Mouse (Mus musculus): ENCODE data around the gene Pde4d. TPM values are rescaled to one million over a fixed set of nuclear protein-coding genes. Genes with fewer than 3 reads are reported as not detected.

Gene Pde4d
- polyA plus RNA-seq, 1 experiment from 2014 or later = 14.8 TPM

GRCm38 (mm10) chr13:109706141-109706540, 1256.4 kb downstream of the Pde4d start:
- Histone ChIP-seq H3K9ac (ENCODE audit: low read depth, low read length) (no peak overlapping the region), H3K27me3 (ENCODE audit: control insufficient read depth, insufficient read depth, low read length) (no peaks in the 10 kb centered on the region), H3K27ac (ENCODE audit: low read depth, low read length) (no peak overlapping the region), H3K36me3 (ENCODE audit: control insufficient read depth, insufficient read depth, low read length) (no peaks in the 10 kb centered on the region), H3K4me3 (ENCODE audit: low read length) (no peak overlapping the region), H3K9me3 (ENCODE audit: control insufficient read depth, low read length) (no peaks in the 10 kb centered on the region), H3K4me1 (ENCODE audit: control insufficient read depth, insufficient read depth, low read length) (no peaks in the 10 kb centered on the region; the same call in 1 of the 2 replicates), H3K4me2 (replicated peaks; ENCODE audit: low read depth, low read length) (no peak overlapping the region)
- 67% methylated on average over 2 of the region's 2 CpGs for WGBS
- no peak for ATAC-seq (ENCODE audit: low FRiP score, low TSS enrichment)

GRCm38 (mm10) chr13:109706579-109706978, 1256.8 kb downstream of the Pde4d start:
- Histone ChIP-seq H3K27ac (ENCODE audit: low read depth, low read length) (no peak overlapping the region), H3K27me3 (ENCODE audit: control insufficient read depth, insufficient read depth, low read length) (no peaks in the 10 kb centered on the region), H3K9ac (ENCODE audit: low read depth, low read length) (no peak overlapping the region), H3K36me3 (ENCODE audit: control insufficient read depth, insufficient read depth, low read length) (no peaks in the 10 kb centered on the region), H3K4me2 (replicated peaks; ENCODE audit: low read depth, low read length) (no peak overlapping the region), H3K9me3 (ENCODE audit: control insufficient read depth, low read length) (no peaks in the 10 kb centered on the region), H3K4me3 (ENCODE audit: low read length) (no peak overlapping the region), H3K4me1 (ENCODE audit: control insufficient read depth, insufficient read depth, low read length) (no peaks in the 10 kb centered on the region; the same call in 1 of the 2 replicates)
- WGBS = 88% methylated on average over 5 of the region's 5 CpGs
- no peak for ATAC-seq (ENCODE audit: low FRiP score, low TSS enrichment)

GRCm38 (mm10) chr13:109707154-109707553, 1257.4 kb downstream of the Pde4d start:
- 92% methylated on average over 4 of the region's 4 CpGs for WGBS
- H3K4me2 ChIP-seq (replicated peaks; ENCODE audit: low read depth, low read length) = no peak overlapping the region

GRCm38 (mm10) chr13:109708326-109708725, 1258.6 kb downstream of the Pde4d start:
- H3K4me1 ChIP-seq (ENCODE audit: control insufficient read depth, insufficient read depth, low read length) = no peaks in the 10 kb centered on the region; the same call in 1 of the 2 replicates
- no peak overlapping the region for H3K4me3 ChIP-seq (ENCODE audit: low read length)
- 67% methylated on average over 2 of the region's 2 CpGs for WGBS
- no peak overlapping the region for H3K27ac ChIP-seq (ENCODE audit: low read depth, low read length)
- no peak overlapping the region for H3K9ac ChIP-seq (ENCODE audit: low read depth, low read length)
- H3K36me3 ChIP-seq (ENCODE audit: control insufficient read depth, insufficient read depth, low read length) = no peaks in the 10 kb centered on the region
- no peak overlapping the region for H3K4me2 ChIP-seq (replicated peaks; ENCODE audit: low read depth, low read length)
- no peaks in the 10 kb centered on the region for H3K27me3 ChIP-seq (ENCODE audit: control insufficient read depth, insufficient read depth, low read length)
- H3K9me3 ChIP-seq (ENCODE audit: control insufficient read depth, low read length) = no peaks in the 10 kb centered on the region
- ATAC-seq (ENCODE audit: low FRiP score, low TSS enrichment) = no peak

More at GRCm38 (mm10) chr13:109707154-109707553, 1257.4 kb downstream of the Pde4d start:
- Histone ChIP-seq H3K27me3 (ENCODE audit: control insufficient read depth, insufficient read depth, low read length) (no peaks in the 10 kb centered on the region), H3K9me3 (ENCODE audit: control insufficient read depth, low read length) (no peaks in the 10 kb centered on the region), H3K36me3 (ENCODE audit: control insufficient read depth, insufficient read depth, low read length) (no peaks in the 10 kb centered on the region), H3K4me3 (ENCODE audit: low read length) (no peak overlapping the region), H3K4me1 (ENCODE audit: control insufficient read depth, insufficient read depth, low read length) (no peaks in the 10 kb centered on the region; the same call in 1 of the 2 replicates), H3K27ac (ENCODE audit: low read depth, low read length) (no peak overlapping the region), H3K9ac (ENCODE audit: low read depth, low read length) (no peak overlapping the region)
- ATAC-seq (ENCODE audit: low FRiP score, low TSS enrichment) = no peak

- H3K27ac ChIP-seq (ENCODE audit: low read depth, low read length) = no peak overlapping the region
- H3K4me3 ChIP-seq (ENCODE audit: low read length) = no peak overlapping the region
- 92% methylated on average over 2 of the region's 2 CpGs for WGBS
- ATAC-seq (ENCODE audit: low FRiP score, low TSS enrichment) = no peak
- H3K4me1 ChIP-seq (ENCODE audit: control insufficient read depth, insufficient read depth, low read length) = no peaks in the 10 kb centered on the region
- H3K9me3 ChIP-seq (ENCODE audit: control insufficient read depth, low read length) = no peaks in the 10 kb centered on the region
- no peak overlapping the region for H3K4me2 ChIP-seq (replicated peaks; ENCODE audit: low read depth, low read length)
- no peak overlapping the region for H3K9ac ChIP-seq (ENCODE audit: low read depth, low read length)
- H3K27me3 ChIP-seq (ENCODE audit: control insufficient read depth, insufficient read depth, low read length) = no peaks in the 10 kb centered on the region
- H3K36me3 ChIP-seq (ENCODE audit: control insufficient read depth, insufficient read depth, low read length) = no peaks in the 10 kb centered on the region
These were observed 1264.8 kb downstream of the Pde4d start for GRCm38 (mm10) chr13:109714581-109714980.

GRCm38 (mm10) chr13:109715321-109715720, 1265.6 kb downstream of the Pde4d start:
- WGBS = 44% methylated on average over 1 of the region's 1 CpGs
- no peaks in the 10 kb centered on the region for H3K27me3 ChIP-seq (ENCODE audit: control insufficient read depth, insufficient read depth, low read length)
- no peaks in the 10 kb centered on the region for H3K9me3 ChIP-seq (ENCODE audit: control insufficient read depth, low read length)
- ATAC-seq (ENCODE audit: low FRiP score, low TSS enrichment) = no peak
- no peaks in the 10 kb centered on the region for H3K4me1 ChIP-seq (ENCODE audit: control insufficient read depth, insufficient read depth, low read length)
- no peak overlapping the region for H3K27ac ChIP-seq (ENCODE audit: low read depth, low read length)
- H3K9ac ChIP-seq (ENCODE audit: low read depth, low read length) = no peak overlapping the region
- H3K36me3 ChIP-seq (ENCODE audit: control insufficient read depth, insufficient read depth, low read length) = no peaks in the 10 kb centered on the region
- no peak overlapping the region for H3K4me2 ChIP-seq (replicated peaks; ENCODE audit: low read depth, low read length)
- H3K4me3 ChIP-seq (ENCODE audit: low read length) = no peak overlapping the region

- 86% methylated on average over 2 of the region's 2 CpGs for WGBS
- no peak for ATAC-seq (ENCODE audit: low FRiP score, low TSS enrichment)
These were observed 1270.5 kb downstream of the Pde4d start for GRCm38 (mm10) chr13:109720127-109720713.

GRCm38 (mm10) chr13:109722237-109723119, 1272.7 kb downstream of the Pde4d start:
- Histone ChIP-seq H3K27ac (ENCODE audit: low read depth, low read length) (no peak overlapping the region), H3K9ac (ENCODE audit: low read depth, low read length) (no peak overlapping the region), H3K36me3 (ENCODE audit: control insufficient read depth, insufficient read depth, low read length) (no peaks in the 10 kb centered on the region), H3K4me2 (replicated peaks; ENCODE audit: low read depth, low read length) (no peak overlapping the region), H3K4me1 (ENCODE audit: control insufficient read depth, insufficient read depth, low read length) (no peaks in the 10 kb centered on the region), H3K9me3 (ENCODE audit: control insufficient read depth, low read length) (no peaks in the 10 kb centered on the region), H3K4me3 (ENCODE audit: low read length) (no peak overlapping the region), H3K27me3 (ENCODE audit: control insufficient read depth, insufficient read depth, low read length) (no peaks in the 10 kb centered on the region)
- no peak for ATAC-seq (ENCODE audit: low FRiP score, low TSS enrichment)
- 85% methylated on average over 6 of the region's 6 CpGs for WGBS

More at GRCm38 (mm10) chr13:109720127-109720713, 1270.5 kb downstream of the Pde4d start:
- Histone ChIP-seq H3K27me3 (ENCODE audit: control insufficient read depth, insufficient read depth, low read length) (no peaks in the 10 kb centered on the region), H3K9ac (ENCODE audit: low read depth, low read length) (no peak overlapping the region), H3K4me1 (ENCODE audit: control insufficient read depth, insufficient read depth, low read length) (no peaks in the 10 kb centered on the region), H3K36me3 (ENCODE audit: control insufficient read depth, insufficient read depth, low read length) (no peaks in the 10 kb centered on the region), H3K9me3 (ENCODE audit: control insufficient read depth, low read length) (no peaks in the 10 kb centered on the region), H3K4me2 (replicated peaks; ENCODE audit: low read depth, low read length) (no peak overlapping the region), H3K4me3 (ENCODE audit: low read length) (no peak overlapping the region), H3K27ac (ENCODE audit: low read depth, low read length) (no peak overlapping the region)

- H3K4me1 ChIP-seq (ENCODE audit: control insufficient read depth, insufficient read depth, low read length) = no peaks in the 10 kb centered on the region
- H3K9me3 ChIP-seq (ENCODE audit: control insufficient read depth, low read length) = no peaks in the 10 kb centered on the region
- no peak overlapping the region for H3K4me2 ChIP-seq (replicated peaks; ENCODE audit: low read depth, low read length)
- H3K27ac ChIP-seq (ENCODE audit: low read depth, low read length) = no peak overlapping the region
- H3K36me3 ChIP-seq (ENCODE audit: control insufficient read depth, insufficient read depth, low read length) = no peaks in the 10 kb centered on the region
- ATAC-seq (ENCODE audit: low FRiP score, low TSS enrichment) = no peak
- no peak overlapping the region for H3K4me3 ChIP-seq (ENCODE audit: low read length)
- WGBS = 66% methylated on average over 5 of the region's 5 CpGs
- no peaks in the 10 kb centered on the region for H3K27me3 ChIP-seq (ENCODE audit: control insufficient read depth, insufficient read depth, low read length)
- H3K9ac ChIP-seq (ENCODE audit: low read depth, low read length) = no peak overlapping the region
These were observed 1277.6 kb downstream of the Pde4d start for GRCm38 (mm10) chr13:109727346-109727745.

Measured in kidney, embryonic 14.5 days (tissue).